In genomic region chr2:128771048-128771447, GRCm38 (mm10) we compare ENCODE assay signal across 24 mouse cellular contexts. TPM values are rescaled to one million over a fixed set of nuclear protein-coding genes. Genes with fewer than 3 reads are reported as not detected.
DNase-seq lines count a peak whose midpoint lies in the region; ATAC-seq and TF ChIP-seq lines count a peak whose summit lies in the region.
"Had no signal": no experiment of that assay in that cellular context is flagged by ENCODE, and none has a peak within 500 bp of the region (broad histone marks: within the 10 kb centered on the region; RNA-seq: fewer than 3 reads in every experiment).

No protein-coding gene starts in this region.

- H3K9me3 ChIP-seq in kidney, embryonic 15.5 days (replicated peaks) = no peaks in the 10 kb centered on the region
- H3K9me3 ChIP-seq: forebrain, embryonic 13.5 days; heart, embryonic 13.5 days; hindbrain, embryonic 12.5 days; limb, embryonic 15.5 days; liver, embryonic 15.5 days; lung, embryonic 15.5 days; megakaryocyte, embryonic 14.5 days; midbrain, embryonic 13.5 days; neural tube, embryonic 13.5 days had no signal

- peaks cover 16% of the 10 kb centered on the region for H3K4me1 ChIP-seq in bone marrow macrophage, adult 2 months (ENCODE audit: control insufficient read depth, insufficient read depth, low read length)
- no peaks in the 10 kb centered on the region for H3K4me1 ChIP-seq in kidney, embryonic 15.5 days
- H3K4me1 ChIP-seq: heart, embryonic 13.5 days; hindbrain, embryonic 12.5 days; limb, embryonic 15.5 days; liver, embryonic 15.5 days; lung, embryonic 15.5 days; megakaryocyte, embryonic 14.5 days; neural tube, embryonic 13.5 days had no signal

- TF ChIP-seq POLR2A in bone marrow macrophage, adult 2 months (IDR thresholded peaks at IDR 0.05; ENCODE audit: borderline replicate concordance, low read depth, low read length) = no peak

- peak; percentile 30 for DNase-seq in layer of hippocampus, adult 9-10 months (ENCODE audit: low spot score)
- no peak for DNase-seq in layer of hippocampus, postnatal 36 days
- DNase-seq in lung, postnatal 36 days = peak; percentile 35
- DNase-seq in lung, postnatal 14 days = no peak
- no peak for DNase-seq in gastrocnemius, adult 8-10 months (ENCODE audit: low spot score in 2 of 2)
- DNase-seq: adrenal gland, postnatal 10 days; B cell, adult 2 months; cerebellum, adult 8-10 months; gastrocnemius, postnatal 14 days; thymus, adult 18-20 months had no signal

- ATAC-seq in monocyte, adult 5-6 weeks (replicated peaks; ENCODE audit: insufficient number of reproducible peaks, low FRiP score, low TSS enrichment, poor library complexity, severe bottlenecking) = peak; percentile 76
- ATAC-seq in kidney, embryonic 15.5 days (replicated peaks; ENCODE audit: low FRiP score) = no peak
- ATAC-seq: forebrain, embryonic 13.5 days; midbrain, embryonic 13.5 days had no signal

- peaks cover 31% of the 10 kb centered on the region for H3K36me3 ChIP-seq in kidney, embryonic 15.5 days
- H3K36me3 ChIP-seq: hindbrain, embryonic 12.5 days; lung, embryonic 15.5 days; midbrain, embryonic 13.5 days; neural tube, embryonic 13.5 days had no signal

- H3K27me3 ChIP-seq in kidney, embryonic 15.5 days = no peaks in the 10 kb centered on the region
- H3K27me3 ChIP-seq: forebrain, embryonic 13.5 days; heart, embryonic 13.5 days; hindbrain, embryonic 12.5 days; limb, embryonic 15.5 days; liver, embryonic 15.5 days; lung, embryonic 15.5 days; midbrain, embryonic 13.5 days; neural tube, embryonic 13.5 days had no signal

- H3K9ac ChIP-seq in kidney, embryonic 15.5 days = no peak overlapping the region
- H3K9ac ChIP-seq: forebrain, embryonic 13.5 days; heart, embryonic 13.5 days; hindbrain, embryonic 12.5 days; limb, embryonic 15.5 days; liver, embryonic 15.5 days; lung, embryonic 15.5 days; midbrain, embryonic 13.5 days; neural tube, embryonic 13.5 days had no signal

- peak overlapping the region; percentile 37; the same call in 1 of the 2 replicates for H3K27ac ChIP-seq in bone marrow macrophage, adult 2 months (ENCODE audit: insufficient read depth, low read depth, low read length)
- no peak overlapping the region for H3K27ac ChIP-seq in kidney, embryonic 15.5 days
- H3K27ac ChIP-seq: forebrain, embryonic 13.5 days; heart, adult 2 months; heart, embryonic 13.5 days; hindbrain, embryonic 12.5 days; kidney, postnatal 0 days; limb, embryonic 15.5 days; liver, embryonic 15.5 days; lung, embryonic 15.5 days; midbrain, embryonic 13.5 days; neural tube, embryonic 13.5 days had no signal

- no peak overlapping the region for H3K4me3 ChIP-seq in bone marrow macrophage, adult 2 months (ENCODE audit: insufficient read depth, low read length)
- no peak overlapping the region for H3K4me3 ChIP-seq in kidney, embryonic 15.5 days (replicated peaks)
- H3K4me3 ChIP-seq: forebrain, embryonic 13.5 days; heart, adult 2 months; heart, embryonic 13.5 days; hindbrain, embryonic 12.5 days; limb, embryonic 15.5 days; liver, embryonic 15.5 days; lung, embryonic 15.5 days; megakaryocyte, embryonic 14.5 days; midbrain, embryonic 13.5 days; neural tube, embryonic 13.5 days had no signal

- H3K4me2 ChIP-seq in kidney, embryonic 15.5 days = no peak overlapping the region
- H3K4me2 ChIP-seq: forebrain, embryonic 13.5 days; heart, embryonic 13.5 days; hindbrain, embryonic 12.5 days; limb, embryonic 15.5 days; liver, embryonic 15.5 days; lung, embryonic 15.5 days; midbrain, embryonic 13.5 days; neural tube, embryonic 13.5 days had no signal

- no peak for TF ChIP-seq CTCF in bone marrow macrophage, adult 2 months (IDR thresholded peaks at IDR 0.05; ENCODE audit: low read depth, low read length)

- WGBS in kidney, embryonic 15.5 days = 85% methylated on average over 4 of the region's 4 CpGs

RNA-seq across cellular contexts. Expression of gene Tmem87b, which starts 46.9 kb away (rescaled TPM):
- 10 to 100 TPM; 34.7 to 36.1 TPM for total RNA-seq in layer of hippocampus, postnatal 36 days (2021)
- polyA plus RNA-seq in bone marrow macrophage, adult 2 months (2012; ENCODE audit: insufficient read depth, insufficient read length, missing spikeins) = 57.6 and 61.0 TPM in 2 replicates
- 46.5 to 73.2 TPM (median 54.2 TPM) in 3 replicates for total RNA-seq in monocyte, adult 5-6 weeks (2017)
- total RNA-seq in gastrocnemius, adult 8-10 months (2022) = 10 to 100 TPM; 11.1 to 16.4 (median 14.1) TPM
- polyA plus RNA-seq in kidney, embryonic 15.5 days (2015; fragmentation: Nextera tagmentation; extraction: Ambion mirVana) = 32.3 and 32.6 TPM in 2 replicates

Comparison
In these comparisons a context has a peak if more than half of its experiments do, and no peak if none do; other contexts are left out.
1. DNase-seq: peak in layer of hippocampus, adult 9-10 months (single experiment) and lung, postnatal 36 days (single experiment); none in layer of hippocampus, postnatal 36 days (0 of 2), lung, postnatal 14 days (single experiment) and gastrocnemius, adult 8-10 months (0 of 2).